Mouse (Mus musculus) bone marrow, adult 2 months (tissue): Measurements from ENCODE around the gene Trmt10b.
A peak's percentile ranks its signal among the peaks of the same experiment; 100 is the strongest.

Source experiments
- CTCF ChIP-seq: fragments of 200-500 bp; IDR thresholded peaks from 2 replicates; pipeline ENCODE4 v1.5.1; 2011; ENCODE audit warnings: low read length, control low read depth; ENCODE audit not compliant: control insufficient read depth, insufficient read depth
- POLR2A ChIP-seq: fragments of 200-500 bp; IDR thresholded peaks from 2 replicates; pipeline ENCODE4 v1.6.1; 2011; ENCODE audit warnings: low read depth, mild to moderate bottlenecking, control low read depth, low read length, borderline replicate concordance; ENCODE audit not compliant: control insufficient read depth

- peak; percentile 38; the same call in 1 of the 2 replicates for TF ChIP-seq CTCF
- TF ChIP-seq POLR2A: peak; percentile 63; the same call in 1 of the 2 replicates
Measured at GRCm38 (mm10) chr4:45341669-45342249, 44.8 kb downstream of the Trmt10b start, which contains the start of gene Dcaf10.
